Mouse (Mus musculus): ENCODE results near the gene Serpina12. TPM values are rescaled to one million over a fixed set of nuclear protein-coding genes. Genes with fewer than 3 reads are reported as not detected.

Serpina12 gene
- polyA plus RNA-seq, 1 experiment: not detected

DNA sequence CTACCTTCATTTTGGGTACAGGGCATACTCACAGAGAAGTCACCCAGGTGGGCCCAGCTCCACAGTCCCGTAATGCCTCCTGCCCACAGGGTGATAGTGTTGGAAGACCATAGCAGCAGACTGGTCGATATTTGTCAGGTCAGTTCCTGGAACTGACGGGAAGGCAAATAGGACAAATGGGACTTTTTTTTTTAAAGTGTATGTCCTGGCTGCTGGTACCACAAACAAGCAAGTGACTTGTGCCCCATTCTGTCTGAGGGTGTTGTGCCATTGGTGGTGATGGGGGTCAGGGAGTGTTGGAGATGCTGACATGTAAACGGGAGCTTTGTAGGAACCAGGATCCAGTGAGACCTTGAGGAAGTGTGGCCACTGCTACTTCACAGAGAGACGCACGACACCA lies 54.4 kb downstream of the Serpina12 start, which contains the start of gene Serpina11:
Gene Serpina11 (minus strand): TSS at position 101 of the 400 bp plus-strand sequence.
- Histone ChIP-seq H3K27ac (replicated peaks; ENCODE audit: low read depth, low read length) (no peak within 1 kb of the TSS), H3K4me3 (ENCODE audit: insufficient read depth, low read depth, low read length) (no peak within 1 kb of the TSS), H3K4me1 (ENCODE audit: control insufficient read depth, insufficient read depth, insufficient read length, low read length) (no peaks in the 10 kb centered on the region)

DNA sequence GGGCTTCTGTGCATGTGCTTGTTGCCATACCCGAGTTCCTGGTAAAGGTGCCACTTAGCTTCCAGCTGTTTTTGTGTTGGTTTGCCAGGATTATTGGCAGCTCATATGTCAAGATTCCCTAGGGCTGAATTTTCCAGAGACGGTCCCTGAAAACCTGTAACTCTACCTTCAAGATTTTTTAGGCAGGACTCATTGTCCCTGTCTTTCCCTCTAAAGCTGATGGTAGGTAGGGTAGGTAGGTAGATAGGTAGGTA lies 54.8 kb downstream of the Serpina12 start:
- H3K27ac ChIP-seq (replicated peaks; ENCODE audit: low read depth, low read length): no peak overlapping the region
- no peaks in the 10 kb centered on the region for H3K4me1 ChIP-seq (ENCODE audit: control insufficient read depth, insufficient read depth, insufficient read length, low read length)
- H3K4me3 ChIP-seq (ENCODE audit: insufficient read depth, low read depth, low read length): no peak overlapping the region

- no peaks in the 10 kb centered on the region for H3K4me1 ChIP-seq (ENCODE audit: control insufficient read depth, insufficient read depth, insufficient read length, low read length)
- H3K27ac ChIP-seq (replicated peaks; ENCODE audit: low read depth, low read length): no peak overlapping the region
These were observed 55.3 kb downstream of the Serpina12 start for GRCm38 (mm10) chr12:103988754-103989513.

DNA sequence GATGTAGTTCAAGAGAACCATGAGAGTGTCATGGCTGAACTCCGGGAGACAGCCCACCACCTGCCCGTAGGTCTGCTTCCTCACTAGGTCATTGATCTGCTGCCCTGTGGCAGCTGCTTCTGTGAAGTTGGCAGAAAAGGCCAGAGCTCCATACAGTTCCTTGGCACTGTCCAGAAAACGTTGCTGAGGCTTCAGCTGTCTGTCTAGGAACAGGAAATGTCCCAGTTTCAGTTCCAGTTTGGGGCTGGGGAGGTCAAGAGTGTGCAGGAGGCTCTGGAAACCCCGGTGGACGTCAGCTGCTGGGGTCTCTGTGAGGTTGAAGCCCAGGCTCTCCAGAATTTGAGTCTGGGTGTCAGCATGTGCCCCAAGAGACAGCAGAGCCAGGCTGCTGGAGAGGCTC lies 58.4 kb downstream of the Serpina12 start:
- no peaks in the 10 kb centered on the region for H3K4me1 ChIP-seq (ENCODE audit: control insufficient read depth, insufficient read depth, insufficient read length, low read length)
- no peak overlapping the region for H3K4me3 ChIP-seq (ENCODE audit: insufficient read depth, low read depth, low read length)
- H3K27ac ChIP-seq (replicated peaks; ENCODE audit: low read depth, low read length): no peak overlapping the region

More at GRCm38 (mm10) chr12:103988754-103989513, 55.3 kb downstream of the Serpina12 start:
- no peak overlapping the region for H3K4me3 ChIP-seq (ENCODE audit: insufficient read depth, low read depth, low read length)

DNA sequence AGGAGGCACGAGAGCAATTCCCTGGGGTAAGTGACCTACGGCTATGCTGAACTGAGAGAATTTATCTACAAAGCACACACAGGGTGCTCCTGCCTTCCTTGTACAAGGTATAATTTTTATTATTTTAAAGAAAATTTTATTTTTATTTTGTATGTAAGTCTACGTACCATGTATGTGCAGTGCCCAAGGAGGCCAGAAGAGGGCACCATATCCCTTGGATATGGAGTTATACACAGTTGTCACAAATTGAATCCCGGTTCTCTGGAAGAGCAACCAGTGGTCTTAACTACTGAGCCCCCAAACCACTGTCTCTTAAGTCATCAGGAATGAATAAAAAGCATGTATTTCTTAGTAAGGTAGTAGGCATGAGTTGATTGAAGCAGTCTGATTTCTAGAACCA lies 59.3 kb downstream of the Serpina12 start:
- H3K27ac ChIP-seq (replicated peaks; ENCODE audit: low read depth, low read length): no peak overlapping the region
- H3K4me3 ChIP-seq (ENCODE audit: insufficient read depth, low read depth, low read length): no peak overlapping the region
- H3K4me1 ChIP-seq (ENCODE audit: control insufficient read depth, insufficient read depth, insufficient read length, low read length): no peaks in the 10 kb centered on the region

- H3K4me3 ChIP-seq (ENCODE audit: insufficient read depth, low read depth, low read length): no peak overlapping the region
- no peak overlapping the region for H3K27ac ChIP-seq (replicated peaks; ENCODE audit: low read depth, low read length)
- H3K4me1 ChIP-seq (ENCODE audit: control insufficient read depth, insufficient read depth, insufficient read length, low read length): no peaks in the 10 kb centered on the region
These were observed 62.4 kb downstream of the Serpina12 start for GRCm38 (mm10) chr12:103981646-103982360.

Other genes starting within 250 kb of the Serpina12 start
- 1.0 and 5.0 TPM in 2 replicates for gene Serpina1b, start 214.1 kb downstream of the Serpina12 start, polyA plus RNA-seq (2012; ENCODE audit: insufficient read depth, insufficient read length, missing spikeins)
- 8.7 TPM in 1 of 2 replicates, not detected in the other for gene Serpina1a, start 180.9 kb downstream of the Serpina12 start, polyA plus RNA-seq (2012; ENCODE audit: insufficient read depth, insufficient read length, missing spikeins)
- 2.3 and 5.3 TPM in 2 replicates for gene Serpina1c, start 139.6 kb downstream of the Serpina12 start, polyA plus RNA-seq (2012; ENCODE audit: insufficient read depth, insufficient read length, missing spikeins)
- gene Serpina1e, start 85.5 kb downstream of the Serpina12 start, polyA plus RNA-seq (2012; ENCODE audit: insufficient read depth, insufficient read length, missing spikeins): 2.6 TPM in 1 of 2 replicates, not detected in the other
- not detected in 2 replicates for gene Serpina11, start 54.5 kb downstream of the Serpina12 start, polyA plus RNA-seq (2012; ENCODE audit: insufficient read depth, insufficient read length, missing spikeins)
- gene Serpina9, start 30.7 kb downstream of the Serpina12 start, polyA plus RNA-seq (2012; ENCODE audit: insufficient read depth, insufficient read length, missing spikeins): not detected in 2 replicates
- not detected in 2 replicates for gene Serpina5, start 56.7 kb upstream of the Serpina12 start, polyA plus RNA-seq (2012; ENCODE audit: insufficient read depth, insufficient read length, missing spikeins)
- gene Serpina3a, start 68.3 kb upstream of the Serpina12 start, polyA plus RNA-seq (2012; ENCODE audit: insufficient read depth, insufficient read length, missing spikeins): not detected in 2 replicates
- not detected in 2 replicates for gene Serpina3b, start 83.6 kb upstream of the Serpina12 start, polyA plus RNA-seq (2012; ENCODE audit: insufficient read depth, insufficient read length, missing spikeins)
- gene Serpina3c, start 109.4 kb upstream of the Serpina12 start, polyA plus RNA-seq (2012; ENCODE audit: insufficient read depth, insufficient read length, missing spikeins): 13.7 and 14.2 TPM in 2 replicates
- gene Serpina3f, start 170.1 kb upstream of the Serpina12 start, polyA plus RNA-seq (2012; ENCODE audit: insufficient read depth, insufficient read length, missing spikeins): not detected in 2 replicates
- not detected in 2 replicates for gene Serpina3g, start 191.8 kb upstream of the Serpina12 start, polyA plus RNA-seq (2012; ENCODE audit: insufficient read depth, insufficient read length, missing spikeins)
- gene Serpina3i, start 218.7 kb upstream of the Serpina12 start, polyA plus RNA-seq (2012; ENCODE audit: insufficient read depth, insufficient read length, missing spikeins): not detected in 2 replicates